Mouse (Mus musculus): ENCODE results near the gene Tnni1. TPM values are rescaled to one million over a fixed set of nuclear protein-coding genes. Genes with fewer than 3 reads are reported as not detected.

The Tnni1 gene
- total and polyA plus RNA-seq, 2 experiments from 2014 or later: 1.0 to 1.3 TPM

GRCm38 (mm10) chr1:135820736-135821364, 41.6 kb downstream of the Tnni1 start:
- DNase-seq (ENCODE audit: low spot score): no peak
- Histone ChIP-seq H3K9ac (replicated peaks; ENCODE audit: low read length) (no peak overlapping the region), H3K9me3 (ENCODE audit: low read length) (no peaks in the 10 kb centered on the region), H3K4me1 (ENCODE audit: insufficient read depth, low read length) (peaks cover 6% of the 10 kb centered on the region; the same call in 1 of the 2 replicates), H3K27me3 (ENCODE audit: insufficient read depth, low read length) (peaks cover 24% of the 10 kb centered on the region), H3K27ac (no peak overlapping the region), H3K4me3 (ENCODE audit: low read length) (no peak overlapping the region), H3K36me3 (ENCODE audit: insufficient read depth, low read length) (no peaks in the 10 kb centered on the region), H3K4me2 (ENCODE audit: low read depth, low read length) (no peak overlapping the region)
- no peak for ATAC-seq
- no peak for TF ChIP-seq CTCF (IDR thresholded peaks at IDR 0.05; ENCODE audit: low read depth)
- 82% methylated on average over 16 of the region's 16 CpGs for WGBS

DNA sequence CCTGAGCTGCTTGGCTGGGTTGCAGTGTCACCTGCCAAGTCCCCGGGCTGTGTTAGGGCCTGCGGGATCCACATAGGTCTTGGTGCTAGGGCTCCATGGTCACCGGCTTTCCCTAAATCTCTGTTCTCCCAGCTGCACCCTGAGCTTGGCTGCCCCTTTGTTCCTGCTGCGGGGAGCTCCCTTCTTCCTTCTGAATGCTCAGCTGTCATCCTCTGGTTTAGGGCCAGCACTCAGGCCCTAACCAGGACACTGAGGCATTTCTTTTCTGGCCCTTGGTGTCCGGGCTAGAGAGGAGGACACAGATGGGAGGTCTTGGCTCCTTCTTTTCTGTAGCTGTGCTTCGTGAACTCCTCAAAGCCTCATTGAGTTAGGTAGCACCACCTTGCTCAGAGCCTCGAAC, 42.5 kb downstream of the Tnni1 start:
- no peak overlapping the region for H3K27ac ChIP-seq
- peaks cover 6% of the 10 kb centered on the region; the same call in 1 of the 2 replicates for H3K4me1 ChIP-seq (ENCODE audit: insufficient read depth, low read length)
- no peak for TF ChIP-seq CTCF (IDR thresholded peaks at IDR 0.05; ENCODE audit: low read depth)
- H3K9me3 ChIP-seq (ENCODE audit: low read length): no peaks in the 10 kb centered on the region
- H3K4me2 ChIP-seq (ENCODE audit: low read depth, low read length): no peak overlapping the region
- no peak overlapping the region for H3K9ac ChIP-seq (replicated peaks; ENCODE audit: low read length)
- no peak for DNase-seq (ENCODE audit: low spot score)
- no peak overlapping the region for H3K4me3 ChIP-seq (ENCODE audit: low read length)
- peaks cover 24% of the 10 kb centered on the region for H3K27me3 ChIP-seq (ENCODE audit: insufficient read depth, low read length)
- no peak for ATAC-seq
- H3K36me3 ChIP-seq (ENCODE audit: insufficient read depth, low read length): no peaks in the 10 kb centered on the region
- WGBS: 62% methylated on average over 7 of the region's 7 CpGs

DNA sequence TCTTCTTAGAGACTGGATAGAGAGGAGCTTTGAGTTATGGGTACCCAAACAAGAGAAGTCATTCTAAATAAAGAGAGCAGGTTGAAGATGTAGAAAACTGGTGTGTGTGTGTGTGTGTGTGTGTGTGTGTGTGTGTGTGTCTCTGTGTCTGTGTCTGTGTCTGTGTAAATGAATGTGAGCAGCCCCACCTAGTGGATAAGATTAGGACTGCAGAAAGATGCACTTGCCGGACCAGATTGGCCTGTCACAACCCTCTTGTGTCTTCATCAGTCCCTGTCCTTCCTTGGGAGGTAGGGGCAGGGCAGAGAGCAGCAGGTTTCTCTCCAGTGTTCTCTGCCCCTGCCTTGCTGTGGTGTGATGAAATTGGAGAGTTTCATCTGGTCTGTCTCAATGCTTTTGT, 49.7 kb downstream of the Tnni1 start:
- Histone ChIP-seq H3K9ac (replicated peaks; ENCODE audit: low read length) (no peak overlapping the region), H3K27ac (no peak overlapping the region), H3K4me1 (ENCODE audit: insufficient read depth, low read length) (no peaks in the 10 kb centered on the region), H3K4me3 (ENCODE audit: low read length) (no peak overlapping the region), H3K36me3 (ENCODE audit: insufficient read depth, low read length) (no peaks in the 10 kb centered on the region), H3K27me3 (ENCODE audit: insufficient read depth, low read length) (no peaks in the 10 kb centered on the region), H3K4me2 (ENCODE audit: low read depth, low read length) (no peak overlapping the region), H3K9me3 (ENCODE audit: low read length) (no peaks in the 10 kb centered on the region)
- peak; percentile 74 for DNase-seq (ENCODE audit: low spot score)
- TF ChIP-seq CTCF (IDR thresholded peaks at IDR 0.05; ENCODE audit: low read depth): peak; percentile 80
- 38% methylated on average over 1 of the region's 1 CpGs for WGBS
- peak; percentile 57 for ATAC-seq

DNA sequence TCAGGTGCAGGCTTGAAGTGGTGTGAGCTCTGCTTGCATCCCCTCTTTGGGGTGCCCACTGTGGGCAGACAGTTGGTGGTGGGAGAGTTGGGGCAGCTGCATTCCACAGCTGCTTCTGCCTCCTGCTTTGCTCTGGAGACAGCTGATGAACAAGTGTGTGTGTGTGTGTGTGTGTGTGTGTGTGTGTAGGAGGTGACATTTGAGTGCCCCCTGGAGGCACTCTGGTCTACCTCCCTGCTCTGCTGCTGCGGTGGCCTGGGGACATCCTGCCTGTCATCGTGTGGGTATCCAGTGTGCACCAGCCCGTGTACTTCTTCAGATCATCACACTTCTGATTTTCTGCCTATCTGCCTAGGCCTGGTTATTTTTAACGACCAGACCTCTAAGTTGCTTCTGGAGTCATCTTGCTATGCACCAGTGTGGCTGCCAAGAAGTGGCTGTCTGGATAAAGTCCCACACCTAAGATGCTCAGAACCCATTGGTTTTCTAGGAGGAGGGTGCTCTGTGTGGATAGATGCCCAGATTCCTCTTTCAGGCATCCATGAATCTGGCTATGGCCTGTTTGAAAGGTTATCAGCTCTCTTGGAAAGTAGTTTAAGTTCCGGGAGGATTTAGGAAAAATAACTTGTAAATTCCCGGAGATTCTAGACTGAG, 55.1 kb downstream of the Tnni1 start:
- no peaks in the 10 kb centered on the region for H3K27me3 ChIP-seq (ENCODE audit: insufficient read depth, low read length)
- H3K9ac ChIP-seq (replicated peaks; ENCODE audit: low read length): no peak overlapping the region
- no peak for TF ChIP-seq CTCF (IDR thresholded peaks at IDR 0.05; ENCODE audit: low read depth)
- H3K4me3 ChIP-seq (ENCODE audit: low read length): no peak overlapping the region
- no peak overlapping the region for H3K4me2 ChIP-seq (ENCODE audit: low read depth, low read length)
- DNase-seq (ENCODE audit: low spot score) (no peak), ATAC-seq (no peak)
- no peaks in the 10 kb centered on the region for H3K4me1 ChIP-seq (ENCODE audit: insufficient read depth, low read length)
- H3K36me3 ChIP-seq (ENCODE audit: insufficient read depth, low read length): no peaks in the 10 kb centered on the region
- 71% methylated on average over 6 of the region's 6 CpGs for WGBS
- H3K9me3 ChIP-seq (ENCODE audit: low read length): no peaks in the 10 kb centered on the region
- no peak overlapping the region for H3K27ac ChIP-seq

- TF ChIP-seq CTCF (IDR thresholded peaks at IDR 0.05; ENCODE audit: low read depth): no peak
- no peaks in the 10 kb centered on the region for H3K36me3 ChIP-seq (ENCODE audit: insufficient read depth, low read length)
- H3K27ac ChIP-seq: no peak overlapping the region
- ATAC-seq: no peak
- H3K9ac ChIP-seq (replicated peaks; ENCODE audit: low read length): no peak overlapping the region
- no peak overlapping the region for H3K4me3 ChIP-seq (ENCODE audit: low read length)
- 77% methylated on average over 8 of the region's 8 CpGs for WGBS
- no peaks in the 10 kb centered on the region for H3K27me3 ChIP-seq (ENCODE audit: insufficient read depth, low read length)
- H3K4me1 ChIP-seq (ENCODE audit: insufficient read depth, low read length): no peaks in the 10 kb centered on the region
- H3K9me3 ChIP-seq (ENCODE audit: low read length): no peaks in the 10 kb centered on the region
- no peak overlapping the region for H3K4me2 ChIP-seq (ENCODE audit: low read depth, low read length)
- no peak for DNase-seq (ENCODE audit: low spot score)
Observed at GRCm38 (mm10) chr1:135834983-135835382, 55.7 kb downstream of the Tnni1 start.

GRCm38 (mm10) chr1:135835716-135836483, 56.7 kb downstream of the Tnni1 start, which contains the start of gene Tnnt2:
TSS of gene Tnnt2 (plus strand) at chr1:135836354.
- DNase-seq (ENCODE audit: low spot score): no peak
- no peaks in the 10 kb centered on the region for H3K36me3 ChIP-seq (ENCODE audit: insufficient read depth, low read length)
- no peak within 1 kb of the TSS for H3K4me3 ChIP-seq (ENCODE audit: low read length)
- no peak for TF ChIP-seq CTCF (IDR thresholded peaks at IDR 0.05; ENCODE audit: low read depth)
- H3K27me3 ChIP-seq (ENCODE audit: insufficient read depth, low read length): no peaks in the 10 kb centered on the region
- WGBS: 49% methylated on average over 9 of the region's 9 CpGs
- no peak for ATAC-seq
- H3K4me1 ChIP-seq (ENCODE audit: insufficient read depth, low read length): no peaks in the 10 kb centered on the region
- no peak within 1 kb of the TSS for H3K9ac ChIP-seq (replicated peaks; ENCODE audit: low read length)
- no peak within 1 kb of the TSS for H3K27ac ChIP-seq
- no peaks in the 10 kb centered on the region for H3K9me3 ChIP-seq (ENCODE audit: low read length)
- no peak within 1 kb of the TSS for H3K4me2 ChIP-seq (ENCODE audit: low read depth, low read length)

Data from hindbrain, postnatal 0 days (tissue).